Mouse (Mus musculus) T-cell, adult 66 days (primary cell): ENCODE results near the gene Ezh1. TPM values are rescaled to one million over a fixed set of nuclear protein-coding genes. Genes with fewer than 3 reads are reported as not detected.

Experiments
- total RNA-seq, 2 experiments: library from RNA; stranded (reverse); gene quantifications; 3 replicates in 1 of 2; 4 replicates in 1 of 2; pipeline ENCODE4 v1.2.4; 2023

The Ezh1 gene
- total RNA-seq: 10 to 100 TPM; 89.4 to 98.1 TPM

GRCm38 (mm10) chr11:101226065-101226701 lies at the start of gene Ezh1:
Gene Ezh1, minus strand, starts transcription at chr11:101226463.

GRCm38 (mm10) chr11:101259948-101260825 lies 33.9 kb upstream of the Ezh1 start, which contains the start of gene Wnk4:
Gene Wnk4, plus strand, starts transcription at chr11:101260567.

GRCm38 (mm10) chr11:101253613-101254389 lies 27.5 kb upstream of the Ezh1 start, which contains the start of gene Vps25:
Gene Vps25, plus strand, starts transcription at chr11:101253707.

GRCm38 (mm10) chr11:101245855-101246701 lies 19.8 kb upstream of the Ezh1 start, which contains the start of gene Ramp2:
Gene Ramp2, plus strand, starts transcription at chr11:101246028.

DNA sequence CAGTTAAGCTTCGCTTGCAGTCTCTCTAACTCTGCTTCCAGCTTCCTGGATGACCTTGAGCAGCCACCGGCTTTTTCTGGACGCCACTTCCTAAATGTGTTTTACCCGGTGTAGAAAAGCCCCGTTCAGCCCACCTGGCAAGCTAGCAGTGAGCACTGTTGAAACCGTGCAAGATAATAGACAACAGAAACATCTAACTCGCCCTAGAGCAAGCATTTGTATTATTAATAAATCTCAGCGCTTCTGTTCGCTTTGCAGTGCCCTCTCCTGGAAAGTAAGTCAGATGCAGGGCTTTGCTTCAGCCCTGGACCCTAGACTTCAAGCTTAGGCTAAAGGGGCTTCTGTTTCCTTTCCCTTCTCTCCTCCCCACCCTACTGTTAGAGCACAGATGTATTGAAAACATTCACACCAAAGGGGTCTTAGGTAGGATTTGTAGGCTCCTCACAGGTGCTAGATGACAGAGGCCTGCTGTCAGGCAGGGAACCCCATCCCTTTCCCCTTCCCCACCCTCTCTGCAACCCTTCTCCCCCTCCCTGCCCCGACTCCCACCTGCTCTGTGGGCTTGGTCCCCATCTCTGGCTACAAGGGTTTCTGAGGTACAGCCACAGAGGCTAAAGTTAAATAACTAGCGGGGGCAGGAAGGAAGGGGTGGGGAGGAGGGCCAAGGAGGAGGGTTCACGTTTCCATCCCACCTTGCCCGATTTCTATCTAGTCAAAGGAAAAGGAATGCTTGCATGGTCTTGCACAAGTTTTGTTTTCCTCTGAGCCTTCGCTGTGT lies 51.2 kb downstream of the Ezh1 start, which contains the start of gene Ccr10:
Gene Ccr10, minus strand, starts transcription at position 593 of the 778 bp plus-strand sequence.

DNA sequence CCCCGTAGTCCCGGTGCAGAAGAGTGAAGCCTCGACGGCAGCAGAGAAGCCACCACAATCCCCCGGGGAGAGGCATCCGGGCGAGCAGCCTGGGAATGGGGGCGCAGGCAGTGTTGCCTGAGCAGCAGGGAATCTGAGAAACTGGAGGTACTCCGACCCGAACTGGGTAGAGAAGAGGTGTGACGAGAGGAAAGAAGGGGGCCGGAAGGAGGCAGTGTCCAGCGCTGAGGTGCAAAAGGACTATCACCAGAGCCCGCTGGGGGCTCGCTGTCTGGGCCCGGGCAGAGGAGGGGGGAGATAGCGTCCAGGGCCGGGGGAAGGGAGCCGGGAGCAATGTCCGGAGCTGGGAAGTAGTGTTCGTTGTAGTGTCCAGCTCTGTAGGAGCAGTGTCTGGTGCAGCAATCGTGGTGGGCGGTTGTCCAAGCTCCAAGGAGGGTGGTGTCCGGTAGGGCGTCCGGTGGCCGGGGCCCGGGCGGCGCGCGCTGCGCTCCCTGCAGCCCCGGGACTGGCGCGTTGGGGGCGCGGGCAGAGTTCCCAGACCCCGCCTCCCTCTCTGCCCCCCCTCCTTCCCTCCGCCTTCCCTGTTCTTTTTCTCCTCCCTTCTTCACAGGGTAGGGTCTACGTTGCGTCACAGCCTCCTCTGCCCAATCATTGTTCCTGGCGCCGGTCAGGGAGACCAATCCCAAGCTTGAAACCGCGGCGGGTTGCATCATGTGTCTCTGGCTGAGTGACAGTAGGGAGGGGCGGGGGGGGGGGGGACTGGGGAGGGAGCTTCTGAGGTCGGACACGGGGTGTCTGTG lies 55.3 kb downstream of the Ezh1 start, which contains the start of gene Plekhh3:
Gene Plekhh3, minus strand, starts transcription at position 541 of the 800 bp plus-strand sequence.

DNA sequence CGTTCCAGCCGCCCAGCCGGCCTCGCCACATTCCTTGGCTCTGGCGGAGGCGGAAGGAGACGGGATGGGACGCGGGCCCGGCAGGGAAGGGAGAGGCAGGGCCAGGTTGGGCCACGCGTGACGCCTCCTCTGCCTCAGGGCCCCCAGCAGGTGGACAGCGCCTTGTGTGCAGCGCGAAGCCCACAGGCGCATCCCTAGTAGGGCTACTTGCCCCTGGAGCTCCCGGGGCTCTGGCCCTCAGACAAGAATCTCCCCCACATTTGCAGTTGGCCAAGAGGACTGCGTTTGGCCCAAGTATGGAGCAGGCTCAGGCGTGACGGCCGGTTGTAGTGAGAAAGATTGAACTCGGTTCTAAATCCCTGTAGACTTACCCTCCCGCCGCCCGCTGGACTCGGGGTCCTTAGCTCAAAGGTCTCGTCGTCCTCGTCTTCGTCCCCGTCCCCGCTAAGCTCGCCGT lies 55.9 kb downstream of the Ezh1 start, which contains the start of gene Cntnap1:
Gene Cntnap1, plus strand, starts transcription at position 170 of the 457 bp plus-strand sequence.

GRCm38 (mm10) chr11:101155728-101156371 lies 70.4 kb downstream of the Ezh1 start, which contains the start of gene Tubg2:
Gene Tubg2, plus strand, starts transcription at chr11:101155907.

Other genes starting within 250 kb of the Ezh1 start
- gene Atp6v0a1, start 217.0 kb downstream of the Ezh1 start, total RNA-seq: 1 to 10 TPM; 2.2 to 4.0 TPM
- gene Naglu, start 156.5 kb downstream of the Ezh1 start, total RNA-seq: 10 to 100 TPM in 1 of 2 experiments, 1 to 10 TPM in 1; 8.9 to 17.3 TPM
- 1 to 10 TPM; 1.3 to 1.7 TPM for gene Hsd17b1, start 148.1 kb downstream of the Ezh1 start, total RNA-seq
- gene Coasy, start 143.9 kb downstream of the Ezh1 start, total RNA-seq: 10 to 100 TPM; 12.7 to 17.8 TPM
- 10 to 100 TPM; 37.2 to 41.9 TPM for gene Mlx, start 139.2 kb downstream of the Ezh1 start, total RNA-seq
- 1 to 10 TPM; 2.7 to 4.0 TPM for gene Psmc3ip, start 131.0 kb downstream of the Ezh1 start, total RNA-seq
- 10 to 100 TPM; 80.7 to 89.4 TPM for gene Retreg3, start 106.6 kb downstream of the Ezh1 start, total RNA-seq
- 10 to 100 TPM; 16.2 to 19.9 TPM for gene Tubg1, start 106.5 kb downstream of the Ezh1 start, total RNA-seq
- 1 to 10 TPM; 2.3 to 2.7 TPM for gene Tubg2, start 70.6 kb downstream of the Ezh1 start, total RNA-seq
- gene Cntnap1, start 55.9 kb downstream of the Ezh1 start, total RNA-seq: under 1 TPM; 0.24 to 0.44 TPM
- 1 to 10 TPM in 1 of 2 experiments, under 1 TPM in 1; 0.73 to 1.1 TPM for gene Plekhh3, start 55.1 kb downstream of the Ezh1 start, total RNA-seq
- 1 to 10 TPM in 1 of 2 experiments, under 1 TPM in 1; 0.44 to 1.5 TPM for gene Ccr10, start 51.0 kb downstream of the Ezh1 start, total RNA-seq
- not detected for gene Ramp2, start 19.6 kb upstream of the Ezh1 start, total RNA-seq
- gene Vps25, start 27.2 kb upstream of the Ezh1 start, total RNA-seq: 10 to 100 TPM; 62.5 to 71.6 TPM
- gene Wnk4, start 34.1 kb upstream of the Ezh1 start, total RNA-seq: 1 to 10 TPM; 1.2 to 1.8 TPM
- gene Cntd1, start 52.5 kb upstream of the Ezh1 start, total RNA-seq: not detected
- gene Coa3, start 52.7 kb upstream of the Ezh1 start, total RNA-seq: 10 to 100 TPM; 38.7 to 39.1 TPM
- 100 to 1,000 TPM; 207 to 215 TPM for gene Becn1, start 75.8 kb upstream of the Ezh1 start, total RNA-seq
- 100 to 1,000 TPM; 126 to 147 TPM for gene Psme3, start 89.8 kb upstream of the Ezh1 start, total RNA-seq
- gene Aoc2, start 98.6 kb upstream of the Ezh1 start, total RNA-seq: 10 to 100 TPM; 23.2 to 25.3 TPM
- 1 to 10 TPM in 1 of 2 experiments, under 1 TPM in 1; 0.73 to 1.1 TPM for gene Aoc3, start 104.1 kb upstream of the Ezh1 start, total RNA-seq
- gene G6pc, start 141.1 kb upstream of the Ezh1 start, total RNA-seq: not detected
- gene Aarsd1, start 191.2 kb upstream of the Ezh1 start, total RNA-seq: 10 to 100 TPM; 23.3 to 30.8 TPM
- gene Gm27029, start 198.3 kb upstream of the Ezh1 start, total RNA-seq: 1 to 10 TPM in 1 of 2 experiments, under 1 TPM in 1; 0.90 to 1.3 TPM
- gene Rundc1, start 198.6 kb upstream of the Ezh1 start, total RNA-seq: 10 to 100 TPM; 25.2 to 27.6 TPM
- gene Ptges3l, start 198.9 kb upstream of the Ezh1 start, total RNA-seq: 1 to 10 TPM; 5.3 to 8.5 TPM
- gene Rpl27, start 215.8 kb upstream of the Ezh1 start, total RNA-seq: 100 to 1,000 TPM; 134 to 149 TPM
- gene Ifi35, start 221.9 kb upstream of the Ezh1 start, total RNA-seq: 10 to 100 TPM; 69.1 to 70.5 TPM
- 1 to 10 TPM in 1 of 2 experiments, under 1 TPM in 1; 0.62 to 1.5 TPM for gene Rnd2, start 238.5 kb upstream of the Ezh1 start, total RNA-seq
- gene Vat1, start 239.8 kb upstream of the Ezh1 start, total RNA-seq: 10 to 100 TPM; 11.5 to 13.2 TPM